23 mouse cellular contexts compared by ENCODE assay signal in the genomic region with DNA sequence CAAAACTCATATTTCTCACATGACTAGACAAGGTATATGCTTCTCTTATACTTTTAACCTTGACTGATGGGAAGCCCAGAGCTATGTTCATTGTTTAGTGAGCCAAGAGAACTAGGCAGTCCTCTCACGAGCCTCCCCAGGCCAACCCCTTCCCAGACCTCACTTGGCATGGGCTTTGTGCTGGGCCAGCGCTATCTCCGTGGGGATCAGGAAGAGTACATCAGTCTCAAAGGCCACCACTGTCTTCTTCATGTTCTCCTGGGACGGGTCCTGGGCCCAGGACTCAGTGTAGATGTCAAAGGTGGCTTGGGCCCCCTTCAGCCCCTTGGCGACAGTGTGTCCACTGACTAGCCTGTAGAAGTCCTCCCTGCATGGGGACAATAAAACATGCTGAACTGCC. TPM values are rescaled to one million over a fixed set of nuclear protein-coding genes. Genes with fewer than 3 reads are reported as not detected.
DNase-seq lines count a peak whose midpoint lies in the region; ATAC-seq lines count a peak whose summit lies in the region.
"Had no signal": no experiment of that assay in that cellular context is flagged by ENCODE, and none has a peak within 500 bp of the region (broad histone marks: within the 10 kb centered on the region; RNA-seq: fewer than 3 reads in every experiment).

No protein-coding gene starts in this region.

- peaks cover 71% of the 10 kb centered on the region for H3K27me3 ChIP-seq in megakaryocyte, embryonic 14.5 days (replicated peaks)
- no peaks in the 10 kb centered on the region for H3K27me3 ChIP-seq in limb, embryonic 10.5 days (ENCODE audit: low read depth, poor library complexity, severe bottlenecking)
- H3K27me3 ChIP-seq: CH12.LX, Patski had no signal

- H3K4me3 ChIP-seq in megakaryocyte, embryonic 14.5 days (replicated peaks): peak overlapping the region; percentile 18
- H3K4me3 ChIP-seq in limb, embryonic 10.5 days: no peak overlapping the region

- ATAC-seq in megakaryocyte, adult 5-6 weeks (ENCODE audit: poor library complexity, severe bottlenecking): no peak
- ATAC-seq: activated CD4-positive, CD25-positive, alpha-beta regulatory T cell, adult 4 months; CD4-positive, CD25-positive, alpha-beta regulatory T cell, adult 4 months; Patski had no signal

- no peaks in the 10 kb centered on the region; the same call in 1 of the 2 replicates for H3K9me3 ChIP-seq in megakaryocyte, embryonic 14.5 days
- H3K9me3 ChIP-seq in limb, embryonic 10.5 days (replicated peaks): no peaks in the 10 kb centered on the region
- H3K9me3 ChIP-seq: G1E had no signal

- H3K4me1 ChIP-seq in megakaryocyte, embryonic 14.5 days: 0 out of 2 replicates have a peak, but pooled peaks cover 1% of the 10 kb centered on the region
- H3K4me1 ChIP-seq in limb, embryonic 10.5 days: peaks cover 1% of the 10 kb centered on the region

- 94% methylated on average over 5 of the region's 5 CpGs for WGBS in limb, embryonic 10.5 days

- H3K36me3 ChIP-seq in megakaryocyte, embryonic 14.5 days (replicated peaks; ENCODE audit: low read length): peaks cover 9% of the 10 kb centered on the region
- peaks cover 32% of the 10 kb centered on the region for H3K36me3 ChIP-seq in limb, embryonic 10.5 days
- H3K36me3 ChIP-seq: G1E had no signal

- no peak for DNase-seq in limb, embryonic 10.5 days (ENCODE audit: low spot score)
- no peak for DNase-seq in urinary bladder, postnatal 36 days (ENCODE audit: low spot score in 2 of 2)
- DNase-seq: adrenal gland, adult 2 months; adrenal gland, adult 8-10 months; adrenal gland, postnatal 10 days; adrenal gland, postnatal 14 days; adrenal gland, postnatal 25 days; adrenal gland, postnatal 36 days; B cell, adult 2 months; cerebellum, adult 11 months; cerebellum, adult 11-12 months; cerebellum, adult 18-20 months had no signal

- H3K27ac ChIP-seq in limb, embryonic 10.5 days: 0 out of 2 replicates have a peak overlapping the region, but pooled peaks have one; percentile 23

RNA-seq across cellular contexts. Expression of a gene that starts 5.8 kb away (rescaled TPM):
- polyA plus RNA-seq in megakaryocyte, embryonic 14.5 days (2012; ENCODE audit: insufficient read depth, low replicate concordance): not detected in 2 replicates
- total RNA-seq in megakaryocyte, adult 5-6 weeks (2015): not detected in 2 replicates
- not detected in 2 replicates for total RNA-seq in megakaryocyte, adult 5-6 weeks (2017)
- not detected in 2 replicates for polyA plus RNA-seq in limb, embryonic 10.5 days (2016; fragmentation: Nextera tagmentation; extraction: Ambion mirVana)
- total RNA-seq: adrenal gland, adult 18-20 months; adrenal gland, adult 8-10 months; adrenal gland, postnatal 36 days; CH12.LX; ES-E14; G1E; MEL had no signal
- polyA plus RNA-seq: activated CD4-positive, CD25-positive, alpha-beta regulatory T cell, adult 4 months; adrenal gland, adult 2 months; C2C12; CD4-positive, CD25-positive, alpha-beta regulatory T cell, adult 4 months; G1E; Patski had no signal

RNA-seq across cellular contexts. Expression of a gene that starts 26.1 kb away (rescaled TPM):
- 4.1 and 10.3 TPM in 2 replicates for polyA plus RNA-seq in megakaryocyte, embryonic 14.5 days (2012; ENCODE audit: insufficient read depth, low replicate concordance)
- 12.2 and 15.2 TPM in 2 replicates for total RNA-seq in megakaryocyte, adult 5-6 weeks (2015)
- 10.3 and 13.7 TPM in 2 replicates for total RNA-seq in megakaryocyte, adult 5-6 weeks (2017)
- 69.9 and 71.6 TPM in 2 replicates for polyA plus RNA-seq in limb, embryonic 10.5 days (2016; fragmentation: Nextera tagmentation; extraction: Ambion mirVana)

RNA-seq across cellular contexts. Expression of a gene that starts 44.5 kb away (rescaled TPM):
- polyA plus RNA-seq in megakaryocyte, embryonic 14.5 days (2012; ENCODE audit: insufficient read depth, low replicate concordance): 1.3 and 6.7 TPM in 2 replicates
- 1.4 and 2.3 TPM in 2 replicates for total RNA-seq in megakaryocyte, adult 5-6 weeks (2015)
- total RNA-seq in megakaryocyte, adult 5-6 weeks (2017): 1.8 and 2.1 TPM in 2 replicates
- polyA plus RNA-seq in limb, embryonic 10.5 days (2016; fragmentation: Nextera tagmentation; extraction: Ambion mirVana): 46.7 and 58.9 TPM in 2 replicates

RNA-seq across cellular contexts. Expression of a gene that starts 51.6 kb away (rescaled TPM):
- not detected in 2 replicates for polyA plus RNA-seq in megakaryocyte, embryonic 14.5 days (2012; ENCODE audit: insufficient read depth, low replicate concordance)
- total RNA-seq in megakaryocyte, adult 5-6 weeks (2015): not detected in 2 replicates
- not detected in 2 replicates for total RNA-seq in megakaryocyte, adult 5-6 weeks (2017)
- polyA plus RNA-seq in limb, embryonic 10.5 days (2016; fragmentation: Nextera tagmentation; extraction: Ambion mirVana): not detected in 2 replicates
- total RNA-seq: CH12.LX, G1E, MEL had no signal
- polyA plus RNA-seq: activated CD4-positive, CD25-positive, alpha-beta regulatory T cell, adult 4 months; C2C12; CD4-positive, CD25-positive, alpha-beta regulatory T cell, adult 4 months; G1E; Patski had no signal
